Mouse (Mus musculus) thymus, postnatal 0 days (tissue): ENCODE measurements around the gene Faf1. TPM values are rescaled to one million over a fixed set of nuclear protein-coding genes. Genes with fewer than 3 reads are reported as not detected.
A peak's percentile ranks its signal among the peaks of the same experiment; 100 is the strongest.

Source experiments
- DNase-seq: peaks from one replicate; pipeline ENCODE4 v3.0.0-alpha.2; 2015; ENCODE audit warnings: low spot score
- polyA plus RNA-seq: library from polyadenylated mRNA; unstranded; fragments of >200 nt; fragmentation: Nextera tagmentation; extraction: Ambion mirVana; gene quantifications from 2 replicates; pipeline ENCODE4 v1.2.1, GENCODE M21; 2015

Faf1 gene
- polyA plus RNA-seq: 25.4 and 28.2 TPM in 2 replicates

DNA sequence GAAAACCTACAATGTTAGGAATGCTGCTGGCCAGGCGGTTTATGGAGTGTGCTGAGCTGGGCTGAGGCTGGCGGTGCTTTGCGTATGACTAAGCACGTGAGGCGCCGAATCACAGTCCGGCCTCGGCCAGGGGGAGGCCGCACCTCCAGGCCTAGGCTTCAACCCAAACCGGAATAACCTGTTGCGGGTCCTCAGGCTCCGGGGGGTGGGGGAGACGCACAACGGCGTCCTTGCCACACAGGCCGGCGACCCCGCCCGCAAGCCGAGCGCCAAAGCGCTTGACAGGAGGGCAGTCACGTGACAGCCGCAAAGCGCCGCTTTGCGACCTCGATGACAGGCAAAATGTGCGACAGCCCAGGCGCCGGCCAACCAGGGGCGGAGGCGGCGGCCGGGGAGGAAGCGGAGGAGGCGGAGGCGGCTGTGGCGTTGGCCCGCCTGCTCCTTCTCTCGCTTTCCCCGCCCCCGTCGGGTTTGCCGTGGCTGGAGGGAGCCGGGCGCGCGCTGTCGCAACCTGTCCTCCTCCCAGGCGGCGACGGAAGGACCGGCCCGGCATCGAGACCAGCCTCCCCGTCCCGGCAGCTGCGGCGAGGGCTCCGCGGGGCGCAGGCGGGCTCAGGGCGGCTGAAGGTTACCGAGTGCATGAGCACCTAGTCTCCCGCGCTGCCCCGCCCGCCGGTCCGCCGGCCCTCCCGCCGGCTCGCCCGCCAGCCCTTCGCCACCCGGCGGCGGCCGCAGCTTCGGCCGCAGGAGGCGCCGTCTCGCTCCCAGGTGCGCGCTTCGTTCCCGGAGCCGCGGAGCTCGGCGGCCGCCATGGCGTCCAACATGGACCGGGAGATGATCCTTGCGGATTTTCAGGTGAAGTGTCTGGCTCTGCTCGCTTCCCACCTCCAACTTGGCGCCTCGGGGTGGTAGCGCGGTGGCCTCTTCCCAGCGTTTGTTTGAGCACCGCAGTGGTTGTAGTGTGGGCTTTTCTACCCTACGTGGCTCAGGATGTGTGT lies at the start of gene Faf1:
Gene Faf1 (plus strand): TSS at position 371 of the 998 bp plus-strand sequence.
- peak; percentile 97 for DNase-seq

DNA sequence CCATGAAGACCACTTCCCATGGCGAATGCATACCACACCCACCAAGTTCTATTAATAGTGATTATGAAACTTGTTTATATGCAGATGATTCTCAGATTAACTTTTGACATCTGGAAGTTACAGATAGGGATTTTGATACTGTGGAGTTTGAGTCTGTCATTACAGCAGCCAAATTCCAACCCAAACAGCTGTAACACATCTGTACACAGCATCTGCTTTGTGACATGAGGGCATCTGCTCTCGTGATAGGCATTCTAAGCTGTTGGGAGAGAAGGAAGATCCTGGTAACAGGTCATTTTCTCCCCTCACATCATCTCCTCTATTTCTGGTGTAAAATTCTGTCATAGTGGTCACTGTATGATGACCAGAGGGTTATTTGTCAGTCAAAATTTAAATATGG lies 46.2 kb upstream of the Faf1 start:
- DNase-seq: no peak

DNA sequence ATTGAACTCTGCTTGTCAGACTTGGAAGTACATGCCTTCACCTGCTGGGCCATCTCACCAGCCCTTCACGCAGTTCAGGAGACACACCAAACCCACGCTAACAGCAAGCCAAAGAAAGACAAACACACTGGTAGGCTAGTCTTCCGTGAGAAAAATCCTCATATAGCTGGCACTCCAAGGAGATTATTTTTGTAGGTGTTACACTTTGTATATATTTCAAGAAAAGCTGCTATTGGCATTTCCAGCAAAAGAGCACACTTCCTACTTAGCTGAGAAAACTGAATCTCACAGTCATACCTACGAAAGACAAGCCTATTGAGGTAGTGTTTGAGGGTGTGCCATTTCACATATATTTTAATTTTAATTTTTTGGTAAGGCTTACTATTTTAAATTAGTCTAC lies 45.4 kb upstream of the Faf1 start:
- no peak for DNase-seq

DNA sequence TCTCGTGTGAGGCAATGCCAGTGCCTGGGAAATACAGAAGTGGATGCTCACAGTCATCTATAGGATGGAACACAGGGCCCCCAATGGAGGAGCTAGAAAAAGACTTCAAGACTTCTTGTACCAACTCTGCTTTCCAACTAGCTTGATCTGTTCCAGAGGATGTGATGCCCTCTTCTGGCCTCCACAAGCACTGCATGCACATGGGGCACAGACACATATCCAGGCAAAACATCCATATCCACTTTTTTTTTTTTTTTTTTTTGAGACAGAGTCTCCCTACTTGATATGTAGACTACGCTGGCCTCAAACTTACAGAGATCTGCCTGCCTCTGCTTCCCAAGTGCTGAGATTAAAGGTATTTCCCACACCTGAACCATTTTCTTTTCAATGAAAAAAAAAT lies 41.4 kb upstream of the Faf1 start:
- peak; percentile 5 for DNase-seq

DNA sequence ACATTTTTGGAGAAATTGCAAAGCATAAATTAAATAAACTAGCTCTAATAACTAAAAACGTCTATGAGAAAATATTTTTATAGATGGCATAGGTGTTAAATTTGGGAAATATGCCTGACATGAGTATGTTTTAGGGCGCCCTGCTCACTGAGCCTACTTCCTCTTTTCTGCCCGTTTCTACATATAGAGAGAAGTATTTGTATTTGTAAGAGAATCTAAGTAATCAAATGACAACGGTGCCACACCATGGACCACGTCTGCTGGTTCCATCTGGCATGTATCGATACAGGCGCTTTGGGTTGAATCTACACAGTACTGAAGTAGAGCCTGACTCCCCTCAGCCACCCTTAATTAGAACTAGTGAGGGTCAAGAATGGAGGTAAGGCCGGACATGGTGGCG lies 37.0 kb upstream of the Faf1 start:
- DNase-seq: no peak

DNA sequence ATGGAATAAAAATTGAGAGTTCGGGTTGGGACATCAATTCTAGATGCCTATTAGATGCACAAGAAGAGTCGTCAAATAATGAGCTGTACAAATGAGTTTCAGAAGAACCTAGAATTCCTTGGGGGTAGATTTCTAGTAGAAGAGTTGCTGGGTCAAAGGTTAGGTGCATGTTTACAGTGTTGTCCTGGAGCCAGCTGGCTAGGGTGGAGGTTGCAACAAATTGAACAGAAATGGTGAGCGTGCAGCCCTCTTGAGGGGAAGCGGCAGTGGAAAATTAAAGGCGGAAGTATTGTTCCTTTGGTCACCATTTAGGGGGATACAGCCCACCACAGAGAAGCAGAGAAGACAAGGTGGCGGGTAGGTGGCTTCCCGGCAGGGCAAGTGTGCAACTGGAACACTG lies 36.2 kb upstream of the Faf1 start:
- DNase-seq: no peak

DNA sequence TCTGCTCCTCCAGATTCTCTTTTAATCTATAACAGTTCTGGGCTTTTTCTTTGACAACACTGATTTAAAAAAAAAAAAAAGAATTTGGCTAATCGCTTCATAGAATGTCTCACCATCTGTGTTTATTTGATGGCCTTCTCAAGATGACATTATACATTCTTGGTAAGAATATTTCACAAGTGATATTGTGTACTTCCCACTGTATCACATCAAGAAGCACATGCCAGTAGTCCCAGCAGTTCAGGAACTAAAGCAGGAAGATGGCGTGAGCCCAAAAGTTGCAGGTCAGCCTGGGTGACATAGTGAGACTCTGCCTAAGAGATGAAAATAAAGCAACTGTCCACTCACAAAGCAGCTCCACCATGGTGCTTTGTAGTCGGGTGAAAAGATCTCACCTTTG lies 34.9 kb upstream of the Faf1 start:
- no peak for DNase-seq

DNA sequence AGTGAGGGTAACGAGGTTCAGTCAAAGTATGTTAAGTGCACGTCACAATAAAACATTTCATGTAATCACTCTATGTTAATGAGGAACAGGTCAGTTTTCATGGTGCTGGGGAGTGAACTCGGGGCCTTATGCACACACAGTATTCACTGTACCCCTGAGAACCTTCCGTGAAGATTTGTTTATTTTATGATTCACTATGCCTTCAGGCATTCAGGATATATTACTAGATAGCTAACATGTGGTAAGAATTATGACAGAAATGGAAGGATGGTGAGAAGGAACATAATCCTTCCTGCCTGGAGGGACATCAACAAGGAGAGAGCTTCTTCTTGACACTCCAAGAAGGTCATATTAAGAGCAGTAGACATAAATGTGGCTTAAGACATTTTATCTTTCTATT lies 29.1 kb upstream of the Faf1 start:
- DNase-seq: no peak

DNA sequence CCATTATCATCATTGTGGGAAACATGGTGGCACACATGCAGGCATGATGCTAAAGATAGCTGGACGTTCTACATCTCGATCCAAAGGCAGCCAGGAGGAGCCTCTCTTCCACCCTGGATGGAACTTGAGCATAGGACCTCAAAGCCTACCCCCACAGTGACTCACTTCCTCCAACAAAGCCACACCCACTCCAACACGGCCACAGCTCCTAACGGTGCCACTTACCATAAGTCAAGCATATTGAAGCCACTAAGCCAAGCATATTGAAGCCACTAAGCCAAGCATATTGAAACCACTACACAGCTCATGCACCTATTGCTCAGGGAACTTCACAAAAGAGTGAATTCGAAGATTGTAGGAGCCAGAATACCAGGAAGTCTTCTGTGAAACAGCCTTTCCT lies 27.1 kb upstream of the Faf1 start:
- no peak for DNase-seq

DNA sequence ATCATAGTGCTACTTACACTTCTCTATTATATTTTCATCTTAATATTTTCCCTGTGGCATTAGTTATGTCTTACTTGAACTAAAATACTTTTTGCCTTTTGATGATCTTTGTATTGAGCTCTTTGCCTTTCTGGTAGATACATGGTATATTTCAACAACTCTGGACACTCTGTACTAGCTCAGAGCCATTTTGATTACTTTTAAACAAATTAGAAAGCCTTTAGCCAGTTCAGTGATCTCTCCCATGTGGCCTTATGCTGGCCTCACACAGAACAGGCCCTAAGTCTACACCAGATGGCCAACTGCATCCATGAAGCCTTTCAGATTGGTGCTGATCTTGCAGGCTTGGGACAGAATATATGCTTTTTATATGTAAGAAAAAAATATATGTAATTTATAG lies 23.1 kb upstream of the Faf1 start:
- no peak for DNase-seq

DNA sequence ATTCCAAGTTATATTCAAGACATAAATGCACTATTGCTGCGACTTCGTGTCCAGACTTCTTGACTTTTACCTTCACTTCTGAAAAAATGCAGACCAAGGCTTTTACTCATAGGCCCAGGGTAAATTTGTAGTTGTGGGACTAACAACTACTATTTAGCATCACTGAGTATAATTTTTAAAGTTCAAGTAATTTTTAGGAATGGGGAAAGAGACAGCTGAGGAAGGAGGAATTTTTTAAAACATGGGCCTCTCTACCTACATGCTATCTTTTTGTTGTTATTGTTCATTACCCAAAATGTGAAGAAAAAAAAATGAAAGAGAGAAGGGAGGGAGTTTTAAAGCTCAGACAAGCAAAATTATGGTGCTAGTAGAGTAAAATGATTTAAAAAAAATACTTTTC lies 21.7 kb upstream of the Faf1 start:
- no peak for DNase-seq

DNA sequence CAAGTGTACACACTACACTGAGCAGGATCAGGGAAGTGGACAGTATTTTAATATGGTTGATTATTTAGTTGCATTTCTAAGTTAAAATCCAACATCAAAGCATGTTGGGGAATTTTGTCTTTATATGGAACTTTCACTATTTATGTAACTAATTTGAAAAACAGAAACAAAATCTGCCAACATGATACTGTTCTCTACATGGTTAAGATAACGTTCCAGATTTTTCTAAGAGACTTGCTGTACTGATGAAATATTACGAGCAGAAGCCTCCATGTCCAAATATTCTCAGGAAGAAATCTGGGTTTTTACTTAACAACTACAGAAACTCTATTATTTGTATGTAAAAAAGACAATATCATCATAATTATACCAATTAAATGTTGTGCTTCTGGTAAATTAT lies 20.6 kb upstream of the Faf1 start:
- no peak for DNase-seq

DNA sequence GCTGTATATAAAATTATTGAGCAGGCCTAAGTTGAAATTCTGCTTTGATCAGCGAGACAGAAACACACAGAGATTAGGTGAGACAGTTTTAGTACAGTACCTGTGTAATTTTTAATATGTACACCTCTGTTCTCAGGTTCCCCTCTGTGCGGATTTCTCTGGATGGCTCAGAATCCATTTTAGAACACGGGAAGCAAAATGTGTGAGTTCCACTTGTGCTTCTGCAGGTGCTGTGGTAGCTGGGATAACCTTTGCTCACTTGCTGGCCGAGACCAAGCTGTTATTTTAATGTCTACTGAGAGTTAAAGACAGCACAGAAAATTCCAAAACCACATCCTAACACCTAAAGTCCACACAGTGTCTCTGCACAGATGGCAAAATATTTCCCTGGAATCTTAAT lies 20.1 kb upstream of the Faf1 start:
- DNase-seq: no peak

DNA sequence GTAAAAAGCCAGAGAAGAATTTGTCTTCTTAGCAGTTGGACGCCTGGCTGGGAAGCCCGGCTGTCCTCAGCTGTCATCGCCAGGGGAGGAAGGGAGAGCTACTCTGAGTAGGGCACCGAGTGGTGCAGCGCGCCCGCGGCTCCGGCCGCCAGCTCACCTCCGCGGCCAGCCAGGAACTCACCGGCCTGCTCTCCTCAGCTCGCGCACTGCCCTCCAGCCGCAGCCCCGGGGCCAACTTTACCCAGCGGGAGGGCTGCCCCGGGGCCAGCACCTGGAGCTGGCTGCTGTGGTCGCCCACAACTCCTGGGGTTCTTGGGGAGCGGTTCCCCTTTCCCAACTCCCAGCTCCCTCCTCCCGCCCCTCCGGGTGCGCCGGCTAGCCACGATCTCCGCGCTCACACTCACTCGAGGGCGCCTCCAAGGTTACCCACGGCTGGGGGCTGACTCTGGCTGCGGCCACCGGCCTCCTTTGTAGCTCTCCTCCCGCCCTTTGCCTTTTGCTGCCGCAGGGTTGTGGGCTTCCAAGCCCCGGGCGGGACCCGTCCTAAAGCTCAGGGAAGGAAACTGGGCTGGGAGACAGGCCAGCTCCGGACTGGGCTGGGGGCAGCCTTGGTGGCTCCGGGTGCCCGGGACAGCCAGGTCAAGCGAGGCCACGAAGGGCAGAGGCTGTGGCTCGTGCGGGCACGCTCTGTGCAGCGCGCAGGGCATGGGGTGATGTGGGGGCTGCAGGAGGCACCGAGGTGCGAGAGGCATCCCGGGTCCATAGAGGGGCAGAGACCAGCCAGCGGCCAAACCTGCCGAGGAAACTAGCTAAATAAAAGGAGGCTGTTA lies 19.2 kb upstream of the Faf1 start:
- DNase-seq: no peak

DNA sequence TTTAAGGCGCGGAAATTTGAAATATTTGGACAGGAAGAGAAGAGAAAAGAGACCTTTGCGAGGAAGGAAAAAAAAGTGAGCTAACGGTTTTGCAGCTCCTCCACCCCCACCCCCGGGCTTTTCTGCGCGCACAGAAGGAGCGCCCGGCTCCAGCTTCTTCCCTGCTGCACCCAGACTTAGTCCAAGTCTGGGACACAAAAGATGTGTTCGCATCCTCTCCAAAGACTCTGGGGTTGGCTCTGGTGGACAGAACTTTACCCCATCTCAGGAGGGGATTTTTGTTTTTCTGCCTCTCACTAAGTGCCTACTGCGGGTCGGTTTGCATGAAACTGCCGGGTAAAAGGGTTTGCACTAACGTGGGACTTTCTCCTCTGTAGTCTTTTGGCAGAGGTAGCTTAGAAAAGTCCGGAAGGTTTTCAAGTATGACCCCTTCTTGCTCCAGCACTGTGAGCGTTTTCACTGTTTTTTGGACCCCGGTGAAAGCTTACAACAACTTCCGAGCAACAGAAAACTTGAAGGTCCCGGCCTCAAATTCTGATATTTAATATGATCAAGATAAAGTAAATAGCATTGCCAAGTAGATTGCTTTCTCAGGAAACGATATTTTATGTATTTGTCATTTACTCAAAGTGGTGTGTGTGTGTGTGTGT lies 18.4 kb upstream of the Faf1 start:
- DNase-seq: peak; percentile 14

DNA sequence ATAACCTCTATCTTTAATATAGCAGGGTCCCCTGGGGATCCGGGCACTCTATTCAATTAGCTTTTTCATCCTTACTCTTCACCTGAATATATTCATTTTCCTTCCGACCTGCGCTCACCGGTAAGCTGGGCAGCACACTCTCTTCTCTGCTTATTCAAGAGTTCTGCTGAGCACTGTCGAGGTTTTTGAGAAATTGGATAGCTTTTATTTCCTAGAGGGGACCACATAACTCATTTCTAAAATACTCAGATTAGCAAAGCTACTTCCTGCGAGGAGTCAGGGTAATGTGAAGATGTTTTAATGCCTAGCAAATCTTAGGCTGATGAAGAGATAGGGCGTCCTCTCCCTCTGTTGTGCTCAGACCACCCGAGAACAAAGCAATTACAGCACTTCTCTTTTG lies 17.6 kb upstream of the Faf1 start:
- DNase-seq: no peak

DNA sequence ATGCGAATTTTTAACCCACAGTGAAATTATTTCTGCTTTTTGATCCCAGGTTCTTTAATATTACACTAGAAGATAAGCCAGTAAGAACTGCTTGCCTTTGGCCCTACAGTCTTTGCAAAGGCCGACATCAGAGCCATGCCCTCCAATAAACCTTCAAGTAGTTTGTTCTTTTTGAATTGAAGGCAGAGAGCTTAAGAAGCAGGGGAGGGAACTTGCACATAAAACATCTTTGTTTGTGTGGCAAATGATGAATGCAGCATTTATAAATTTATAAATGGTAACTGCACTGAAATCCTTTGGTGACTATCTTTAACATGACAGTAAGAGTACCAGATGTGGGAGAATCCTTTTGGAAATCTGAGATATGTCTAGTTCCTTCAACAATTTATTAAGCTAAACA lies 16.8 kb upstream of the Faf1 start:
- DNase-seq: no peak

DNA sequence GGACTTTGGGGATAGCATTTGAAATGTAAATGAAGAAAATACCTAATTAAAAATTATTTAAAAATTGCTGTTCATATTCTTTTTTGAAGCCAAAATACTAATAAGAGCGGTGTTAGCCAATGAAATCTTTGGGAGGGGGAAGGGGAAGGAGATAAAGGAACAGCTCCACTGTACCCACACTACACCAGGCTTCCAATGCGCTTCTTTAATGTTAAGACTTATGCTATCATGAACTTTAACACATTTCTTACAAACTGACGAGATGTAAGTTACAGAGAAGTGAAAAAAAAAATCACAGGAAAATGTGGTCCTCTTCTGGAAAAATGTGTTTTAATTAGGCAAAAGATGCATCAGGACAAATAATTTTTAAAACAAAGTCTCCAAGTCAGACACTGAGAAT lies 15.8 kb upstream of the Faf1 start:
- DNase-seq: no peak

DNA sequence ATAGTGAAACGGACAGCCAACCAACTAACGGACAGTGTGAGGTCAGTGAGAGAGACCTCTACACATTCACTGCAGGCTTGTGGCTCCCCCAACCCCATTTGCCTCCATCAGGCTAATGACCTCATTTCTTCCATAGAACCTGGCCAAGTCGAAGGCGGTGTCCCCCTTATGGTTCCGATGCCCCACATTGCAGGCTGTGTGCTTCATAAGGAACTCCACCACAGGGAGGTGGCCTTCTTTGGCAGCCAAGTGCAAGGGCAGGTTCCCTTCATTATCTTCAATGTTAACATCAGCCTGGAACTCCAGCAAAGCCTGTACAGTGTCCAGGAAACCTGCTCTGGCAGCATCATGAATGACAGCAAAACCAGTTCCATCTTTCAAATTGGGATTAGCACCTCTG lies 15.2 kb upstream of the Faf1 start:
- no peak for DNase-seq

DNA sequence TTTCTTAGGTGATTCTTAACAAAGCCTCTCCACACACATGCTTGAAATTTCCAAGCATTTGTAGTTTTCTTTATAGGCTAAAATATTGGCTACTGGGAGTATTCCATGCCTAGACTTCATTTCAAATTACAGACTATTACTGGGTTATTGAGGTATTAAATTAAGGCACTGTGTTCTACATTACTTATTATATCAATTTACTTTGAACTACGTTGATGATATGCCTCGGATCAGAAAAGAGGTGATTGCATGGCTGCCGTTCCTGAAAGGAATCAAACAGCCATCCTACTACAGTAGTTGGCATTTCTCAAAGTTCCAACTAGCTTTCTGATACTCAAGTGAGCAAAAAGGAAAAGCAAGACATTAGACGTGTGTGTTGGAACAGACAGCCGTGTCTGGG lies 14.1 kb upstream of the Faf1 start:
- no peak for DNase-seq

DNA sequence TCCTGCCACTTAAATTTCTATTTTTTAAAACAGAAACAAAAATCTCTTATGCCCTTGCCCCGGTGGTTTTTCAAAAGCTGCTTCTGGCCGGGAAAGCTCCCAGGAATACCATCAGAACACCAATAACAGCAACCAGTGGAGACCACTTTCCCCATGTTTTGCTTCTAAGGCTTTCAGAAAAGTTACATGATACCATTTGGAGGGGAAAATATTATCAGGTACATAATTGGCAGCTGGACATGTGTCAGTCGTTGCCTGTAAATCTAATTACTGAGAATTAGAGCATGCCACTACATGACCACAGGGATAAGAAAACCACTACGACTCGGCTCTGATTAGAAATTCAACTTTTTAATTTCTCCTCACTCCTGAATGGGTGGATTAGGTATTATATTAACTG lies 12.3 kb upstream of the Faf1 start:
- DNase-seq: no peak
